Mouse (Mus musculus): ENCODE results near the gene Afm.
A peak's percentile ranks its signal among the peaks of the same experiment; 100 is the strongest.

The Afm gene

GRCm38 (mm10) chr5:90518356-90519100, at the start of gene Afm:
TSS of gene Afm (plus strand) at chr5:90518932.
- no peak for DNase-seq (ENCODE audit: low spot score in 2 of 2)

GRCm38 (mm10) chr5:90470836-90471235, 47.9 kb upstream of the Afm start:
- no peak for DNase-seq (ENCODE audit: low spot score in 2 of 2)

GRCm38 (mm10) chr5:90473902-90474301, 44.8 kb upstream of the Afm start:
- DNase-seq (ENCODE audit: low spot score in 2 of 2) = no peak

DNA sequence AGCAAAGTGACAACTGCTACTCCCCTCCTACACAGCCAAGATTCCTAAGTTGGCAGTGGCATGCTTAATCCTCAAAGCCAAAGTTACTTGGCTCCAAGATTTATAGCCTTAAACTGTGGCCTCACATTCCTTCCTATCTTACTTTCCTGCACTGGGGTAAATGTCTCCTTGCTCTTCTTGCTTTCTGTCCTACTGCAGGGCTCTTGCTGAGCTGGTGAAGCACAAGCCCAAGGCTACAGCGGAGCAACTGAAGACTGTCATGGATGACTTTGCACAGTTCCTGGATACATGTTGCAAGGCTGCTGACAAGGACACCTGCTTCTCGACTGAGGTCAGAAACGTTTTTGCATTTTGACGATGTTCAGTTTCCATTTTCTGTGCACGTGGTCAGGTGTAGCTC, 44.4 kb upstream of the Afm start:
- DNase-seq (ENCODE audit: low spot score in 2 of 2) = no peak

GRCm38 (mm10) chr5:90476741-90477140, 42.0 kb upstream of the Afm start:
- DNase-seq (ENCODE audit: low spot score in 2 of 2) = no peak

DNA sequence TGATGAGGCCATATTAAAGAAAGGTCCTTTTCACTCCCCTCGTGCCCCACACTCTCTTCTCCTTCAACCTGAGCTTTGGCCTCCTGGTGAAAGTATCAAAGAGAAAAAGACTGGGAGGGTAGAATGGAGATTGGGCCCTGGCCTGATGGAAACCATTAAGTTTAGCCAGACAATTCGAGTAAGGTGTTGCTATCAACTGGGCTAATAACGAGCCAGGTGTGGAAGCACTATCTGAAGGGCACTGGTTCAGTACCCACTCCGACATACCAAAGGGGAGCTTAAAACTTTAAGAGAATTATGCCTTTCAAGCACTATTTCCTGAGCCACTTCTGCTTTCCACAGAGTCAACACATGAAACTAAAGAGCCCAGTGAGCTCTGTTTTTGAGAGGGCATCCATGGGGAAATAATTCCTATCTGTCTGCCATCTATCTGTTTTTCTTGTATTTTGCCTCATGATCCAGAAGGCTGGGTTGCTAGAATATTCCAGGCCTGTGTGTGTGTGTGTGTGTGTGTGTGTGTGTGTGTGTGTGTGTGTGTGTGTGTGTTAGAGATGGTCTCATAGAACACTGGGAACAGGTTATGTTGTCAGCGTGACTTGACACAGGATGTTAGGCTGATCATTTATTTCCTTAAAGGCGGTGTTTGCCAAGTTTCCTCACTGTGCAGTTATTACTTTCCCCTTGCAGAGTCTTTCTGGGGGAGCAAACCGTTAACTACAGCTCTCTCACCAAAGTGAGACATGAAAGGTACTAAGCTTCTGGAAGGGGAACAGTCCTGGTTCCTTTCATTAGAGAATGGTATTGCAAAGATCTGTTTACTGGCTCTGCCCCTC, 41.2 kb upstream of the Afm start:
- DNase-seq (ENCODE audit: low spot score in 2 of 2) = no peak

DNA sequence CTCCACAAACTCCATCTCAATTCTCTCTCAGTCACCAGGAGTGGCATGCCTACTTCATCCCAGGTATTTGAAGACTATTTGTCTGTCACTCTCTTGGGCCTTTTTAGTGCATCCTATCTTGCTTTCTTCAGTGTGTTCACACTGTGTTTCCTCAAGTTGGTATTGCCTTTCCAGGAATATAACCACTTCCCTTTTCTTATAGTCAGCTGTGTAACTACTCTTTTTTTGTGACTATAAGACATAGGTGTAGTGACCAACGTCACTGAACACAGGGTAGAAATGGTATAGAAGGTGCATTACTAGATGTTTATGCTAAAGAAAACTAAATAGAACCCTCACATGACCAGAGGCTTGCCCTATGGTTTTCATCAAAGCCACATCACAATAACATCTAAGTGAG, 39.8 kb upstream of the Afm start:
- DNase-seq (ENCODE audit: low spot score in 2 of 2) = no peak

GRCm38 (mm10) chr5:90485597-90485996, 33.1 kb upstream of the Afm start:
- DNase-seq (ENCODE audit: low spot score in 2 of 2) = no peak

DNA sequence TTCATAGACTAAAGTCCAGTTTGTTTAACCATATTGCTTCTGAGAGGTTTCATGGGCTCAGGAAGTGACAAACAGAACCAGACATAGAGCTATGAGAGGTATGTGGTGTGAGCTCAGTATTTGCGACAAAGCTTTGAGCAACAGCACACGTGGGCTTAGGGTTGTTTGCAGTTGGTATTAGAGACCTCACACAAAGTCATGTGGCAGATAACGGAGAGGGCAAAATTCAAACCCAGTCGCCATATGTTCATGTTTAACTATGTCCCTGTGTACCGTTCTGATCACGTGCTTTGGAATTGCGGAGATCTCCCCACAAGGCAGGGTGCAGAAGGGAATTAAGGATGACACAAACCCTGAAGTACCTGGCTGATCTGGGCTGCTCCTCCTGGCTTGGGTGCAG, 30.4 kb upstream of the Afm start:
- no peak for DNase-seq (ENCODE audit: low spot score in 2 of 2)

DNA sequence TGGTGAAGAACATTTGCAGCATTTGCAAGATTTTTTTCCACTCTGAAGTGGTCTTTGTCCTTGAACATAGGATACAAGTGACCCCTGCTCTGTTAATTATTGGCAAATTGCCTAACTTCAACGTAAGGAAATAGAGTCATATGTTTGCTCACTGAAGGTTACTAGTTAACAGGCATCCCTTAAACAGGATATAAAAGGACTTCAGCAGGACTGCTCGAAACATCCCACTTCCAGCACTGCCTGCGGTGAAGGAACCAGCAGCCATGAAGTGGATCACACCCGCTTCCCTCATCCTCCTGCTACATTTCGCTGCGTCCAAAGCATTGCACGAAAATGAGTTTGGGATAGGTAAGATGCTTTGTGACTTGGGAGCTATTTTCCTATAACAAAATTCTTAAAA, 28.2 kb upstream of the Afm start, which contains the start of gene Afp:
TSS of gene Afp (plus strand) at position 220 of the 400 bp plus-strand sequence.
- DNase-seq (ENCODE audit: low spot score in 2 of 2) = no peak

DNA sequence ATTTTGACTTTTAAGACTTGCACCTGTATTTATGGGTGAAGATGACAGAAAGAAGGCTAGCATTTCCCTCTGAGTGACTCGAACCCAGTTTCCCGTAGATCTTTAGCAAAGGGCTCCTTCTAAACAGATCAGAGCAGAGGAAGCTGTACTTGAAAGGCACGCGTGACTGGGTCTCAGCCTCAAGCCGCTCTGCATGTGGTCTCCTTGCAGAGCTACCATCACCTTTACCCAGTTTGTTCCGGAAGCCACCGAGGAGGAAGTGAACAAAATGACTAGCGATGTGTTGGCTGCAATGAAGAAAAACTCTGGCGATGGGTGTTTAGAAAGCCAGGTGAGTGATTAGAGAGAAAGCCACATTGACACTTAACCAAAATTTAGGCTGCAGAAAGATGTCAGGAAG, 26.3 kb upstream of the Afm start:
- DNase-seq (ENCODE audit: low spot score in 2 of 2) = peak; percentile 55 to 56

GRCm38 (mm10) chr5:90494308-90494707, 24.4 kb upstream of the Afm start:
- DNase-seq (ENCODE audit: low spot score in 2 of 2) = no peak

- DNase-seq (ENCODE audit: low spot score in 2 of 2) = no peak
Measured at GRCm38 (mm10) chr5:90499509-90499908, 19.2 kb upstream of the Afm start.

- peak; percentile 23 to 80 for DNase-seq (ENCODE audit: low spot score in 2 of 2)
Measured at GRCm38 (mm10) chr5:90500714-90501113, 18.0 kb upstream of the Afm start.

GRCm38 (mm10) chr5:90501752-90502151, 17.0 kb upstream of the Afm start:
- no peak for DNase-seq (ENCODE audit: low spot score in 2 of 2)

DNA sequence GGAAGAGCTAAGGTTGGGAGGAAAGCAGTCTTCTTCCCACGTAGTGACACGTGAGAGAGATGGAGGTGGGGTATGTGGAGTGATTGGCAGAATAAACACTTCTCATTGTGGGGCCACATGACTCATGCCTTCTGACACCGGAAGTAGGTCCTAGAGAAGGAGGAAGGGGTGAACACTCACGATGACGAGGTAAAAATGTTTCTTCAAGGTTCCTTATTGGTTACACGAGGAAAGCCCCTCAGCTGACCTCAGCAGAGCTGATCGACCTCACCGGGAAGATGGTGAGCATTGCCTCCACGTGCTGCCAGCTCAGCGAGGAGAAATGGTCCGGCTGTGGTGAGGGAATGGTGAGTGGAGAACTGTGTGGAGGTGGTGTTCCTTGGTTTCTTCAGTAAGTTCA, 14.0 kb upstream of the Afm start:
- no peak for DNase-seq (ENCODE audit: low spot score in 2 of 2)

DNA sequence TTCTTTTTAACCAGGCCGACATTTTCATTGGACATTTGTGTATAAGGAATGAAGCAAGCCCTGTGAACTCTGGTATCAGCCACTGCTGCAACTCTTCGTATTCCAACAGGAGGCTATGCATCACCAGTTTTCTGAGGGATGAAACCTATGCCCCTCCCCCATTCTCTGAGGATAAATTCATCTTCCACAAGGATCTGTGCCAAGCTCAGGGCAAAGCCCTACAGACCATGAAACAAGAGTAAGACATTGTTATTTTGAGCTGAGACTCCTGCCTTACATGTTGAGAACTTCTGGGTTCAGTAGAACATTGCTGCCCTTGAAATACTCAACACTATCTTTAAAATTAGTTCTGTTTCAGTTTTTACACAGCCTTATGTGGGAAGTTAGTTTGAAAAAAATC, 12.2 kb upstream of the Afm start:
- DNase-seq (ENCODE audit: low spot score in 2 of 2) = no peak

GRCm38 (mm10) chr5:90507411-90507949, 11.3 kb upstream of the Afm start:
- no peak for DNase-seq (ENCODE audit: low spot score in 2 of 2)

DNA sequence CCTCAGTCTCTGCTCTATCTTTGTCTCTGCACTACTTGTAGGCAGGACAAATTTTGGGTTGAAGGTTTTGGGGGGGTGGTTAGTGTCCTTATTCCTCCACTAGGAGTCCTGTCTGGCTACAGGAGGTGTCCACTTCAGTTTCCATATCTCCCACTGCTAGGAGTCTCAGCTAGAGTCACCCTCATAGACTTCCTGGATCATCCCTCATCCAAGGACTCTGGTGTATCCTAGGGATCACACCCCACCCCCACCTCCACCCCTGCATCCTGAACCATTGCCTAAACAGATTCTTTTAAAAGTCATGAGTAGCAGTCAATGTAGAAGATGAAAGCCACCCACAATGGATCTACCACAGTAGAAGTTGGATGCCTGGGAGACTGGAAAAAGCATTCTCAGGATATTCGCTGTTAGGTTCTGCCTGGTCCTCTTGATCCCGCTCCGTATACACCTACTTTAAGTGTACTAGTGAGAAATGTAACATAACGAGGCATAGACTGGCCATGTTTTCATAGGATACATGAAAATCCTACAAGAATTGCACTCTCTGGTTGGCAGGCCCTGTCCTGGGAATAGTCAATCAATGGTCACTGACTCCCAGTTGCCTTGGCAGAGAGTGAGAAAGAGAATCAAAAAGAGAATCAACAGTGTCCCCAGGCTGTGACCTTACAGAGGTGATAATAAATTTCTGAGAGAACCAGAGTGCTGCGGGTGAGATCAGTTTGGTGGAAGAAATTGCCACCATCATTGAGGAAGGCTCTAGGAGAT, 8.7 kb upstream of the Afm start:
- no peak for DNase-seq (ENCODE audit: low spot score in 2 of 2)

- no peak for DNase-seq (ENCODE audit: low spot score in 2 of 2)
Measured at GRCm38 (mm10) chr5:90512288-90512955, 6.3 kb upstream of the Afm start.

- no peak for DNase-seq (ENCODE audit: low spot score in 2 of 2)
Measured at GRCm38 (mm10) chr5:90515561-90515960, 3.2 kb upstream of the Afm start.

DNA sequence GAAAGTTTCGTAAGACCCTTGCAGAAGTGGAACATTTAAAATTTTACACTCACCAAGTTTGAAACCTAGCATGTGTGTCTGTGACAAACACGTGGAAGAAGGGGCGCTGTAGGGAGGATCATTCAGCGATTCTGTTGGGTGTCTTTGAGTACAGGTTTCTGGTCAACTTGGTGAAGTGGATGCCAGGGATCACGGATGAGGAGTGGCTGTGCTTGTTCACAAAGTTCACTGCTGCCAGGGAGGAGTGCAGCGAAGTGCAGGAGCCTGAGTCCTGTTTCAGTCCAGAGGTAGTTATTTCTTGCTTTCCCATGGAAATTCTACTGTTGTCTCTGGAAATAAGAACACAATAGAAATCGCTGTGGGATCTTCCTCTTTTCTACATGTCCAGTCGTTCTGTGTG, 32.5 kb downstream of the Afm start:
- no peak for DNase-seq (ENCODE audit: low spot score in 2 of 2)
